Mouse (Mus musculus) ES-E14 (cell line): ENCODE measurements around the gene Rcbtb2.

Experiments used
- CHD2 ChIP-seq: IDR thresholded peaks from 2 replicates; pipeline ENCODE4 v1.6.1; 2014; ENCODE audit warnings: mild to moderate bottlenecking, low read depth, low read length, inconsistent platforms
- HCFC1 ChIP-seq: IDR thresholded peaks from 2 replicates; pipeline ENCODE4 v1.6.1; 2012; ENCODE audit warnings: low read length, inconsistent platforms, borderline replicate concordance; ENCODE audit not compliant: insufficient read depth
- ZC3H11A ChIP-seq: IDR thresholded peaks from 2 replicates; pipeline ENCODE4 v1.6.1; 2012; ENCODE audit warnings: low read depth, mild to moderate bottlenecking, inconsistent platforms, low read length, borderline replicate concordance
- ZNF384 ChIP-seq: IDR thresholded peaks from 2 replicates; pipeline ENCODE4 v1.6.1; 2012; ENCODE audit warnings: low read depth, low read length, inconsistent platforms

GRCm38 (mm10) chr14:73175814-73176213, 53.0 kb downstream of the Rcbtb2 start:
- TF ChIP-seq ZNF384, result no peak
- no peak for TF ChIP-seq HCFC1
- no peak for TF ChIP-seq CHD2
- TF ChIP-seq ZC3H11A, result no peak
